Comparison of ENCODE assay signal across 12 mouse cellular contexts in the genomic region with DNA sequence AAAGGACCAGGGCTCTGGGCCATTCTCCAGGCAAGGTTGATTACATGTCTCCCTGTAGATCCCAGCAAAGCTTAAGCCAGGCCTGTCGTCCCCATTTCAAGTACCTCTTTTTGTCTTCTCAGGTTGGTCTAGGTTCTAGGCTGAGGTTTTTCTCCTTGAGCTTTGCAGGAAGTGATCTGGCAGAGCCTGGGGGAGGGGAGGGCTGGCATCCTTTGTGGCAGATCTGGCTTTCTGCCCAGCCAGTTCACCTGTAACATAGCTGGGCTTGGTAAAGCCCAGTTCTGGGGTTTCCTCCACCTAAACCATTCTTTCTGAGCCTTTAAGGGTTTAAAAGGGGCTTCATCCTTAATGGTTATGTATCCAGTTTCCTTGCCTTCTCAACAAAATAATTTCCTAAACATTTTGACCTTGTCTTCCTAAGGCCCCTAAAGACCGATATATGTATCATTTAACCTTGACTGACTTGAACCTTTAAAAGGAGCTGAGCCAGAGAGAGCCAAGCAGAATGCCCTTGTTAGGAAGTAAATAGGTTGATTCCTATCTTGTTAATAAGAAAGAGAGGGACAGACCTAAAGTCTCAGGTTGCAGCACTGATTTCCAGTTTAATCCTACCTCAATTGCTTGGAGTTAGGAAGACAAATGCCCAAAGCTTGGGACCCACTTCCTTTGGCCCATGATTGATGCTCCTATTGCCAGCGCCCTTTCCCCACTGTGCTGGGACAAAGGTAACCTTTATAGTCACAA. TPM values are rescaled to one million over a fixed set of nuclear protein-coding genes. Genes with fewer than 3 reads are reported as not detected.
DNase-seq lines count a peak whose midpoint lies in the region; ATAC-seq and TF ChIP-seq lines count a peak whose summit lies in the region.
"Had no signal": no experiment of that assay in that cellular context is flagged by ENCODE, and none has a peak within 500 bp of the region (broad histone marks: within the 10 kb centered on the region; RNA-seq: fewer than 3 reads in every experiment).

A gene (plus strand): TSS at position 694 of the 744 bp plus-strand sequence.

- peak; percentile 66 for DNase-seq in kidney, adult 2 months
- DNase-seq in ES-CJ7 (ENCODE audit: low read depth, low spot score) (peak; percentile 13), adipocyte (ENCODE audit: low spot score) (no peak)
- peak; percentile 40 to 60 for DNase-seq in thymus, adult 18-20 months
- DNase-seq in left cerebral cortex, adult 2 months (ENCODE audit: extremely low spot score in 1 of 2, low spot score in 2 of 2): no peak
- DNase-seq: heart, adult 2 months had no signal

- H3K4me2 ChIP-seq in kidney, embryonic 15.5 days: no peak within 1 kb of the TSS
- H3K4me2 ChIP-seq: lung, embryonic 15.5 days had no signal

- WGBS in kidney, adult 2 months: 77% methylated on average over 3 of the region's 3 CpGs
- 76% methylated on average over 3 of the region's 3 CpGs for WGBS in kidney, embryonic 15.5 days

- no peak for ATAC-seq in kidney, embryonic 15.5 days (replicated peaks; ENCODE audit: low FRiP score)
- ATAC-seq in inflammation-experienced regulatory T-cells, adult 6 months: peak; percentile 49
- ATAC-seq in megakaryocyte progenitor cell, adult 5-6 weeks (replicated peaks; ENCODE audit: poor library complexity): no peak
- ATAC-seq: forebrain, embryonic 14.5 days had no signal

- no peak for TF ChIP-seq CTCF in kidney, adult 2 months (conservative IDR thresholded peaks at IDR 0.05; ENCODE audit: insufficient read depth, insufficient read length, low read depth, low read length)
- no peak for TF ChIP-seq CTCF in left cerebral cortex, adult 2 months (IDR thresholded peaks at IDR 0.05)

- intact Hi-C loops in left cerebral cortex, adult 2 months (cut with DNase I): no loop called here

- no peaks in the 10 kb centered on the region for H3K27me3 ChIP-seq in kidney, adult 2 months (replicated peaks; ENCODE audit: control insufficient read depth, insufficient read depth, low read length)
- no peaks in the 10 kb centered on the region for H3K27me3 ChIP-seq in kidney, embryonic 15.5 days
- H3K27me3 ChIP-seq: lung, embryonic 15.5 days had no signal

- no peaks in the 10 kb centered on the region for H3K36me3 ChIP-seq in kidney, adult 2 months (ENCODE audit: control insufficient read depth, insufficient read depth, low read length)
- peaks cover 22% of the 10 kb centered on the region for H3K36me3 ChIP-seq in kidney, embryonic 15.5 days

- peaks cover 7% of the 10 kb centered on the region; the same call in 1 of the 2 replicates for H3K4me1 ChIP-seq in kidney, adult 2 months (ENCODE audit: control insufficient read depth, insufficient read depth, low read length)
- H3K4me1 ChIP-seq in kidney, embryonic 15.5 days: peaks cover 15% of the 10 kb centered on the region

- H3K9ac ChIP-seq in kidney, embryonic 15.5 days: no peak within 1 kb of the TSS
- H3K9ac ChIP-seq: lung, embryonic 15.5 days had no signal

- no peaks in the 10 kb centered on the region for H3K9me3 ChIP-seq in kidney, embryonic 15.5 days (replicated peaks)
- H3K9me3 ChIP-seq: lung, embryonic 15.5 days had no signal

- H3K4me3 ChIP-seq in kidney, adult 2 months (ENCODE audit: insufficient read depth, low read depth, low read length): no peak within 1 kb of the TSS
- H3K4me3 ChIP-seq in kidney, embryonic 15.5 days (replicated peaks): no peak within 1 kb of the TSS
- H3K4me3 ChIP-seq in left cerebral cortex, adult 2 months: no peak within 1 kb of the TSS
- H3K4me3 ChIP-seq: heart, adult 2 months; lung, embryonic 15.5 days had no signal

- no peak for TF ChIP-seq POLR2A in kidney, adult 2 months (IDR thresholded peaks at IDR 0.05; ENCODE audit: low read depth, low read length)

- H3K27ac ChIP-seq in kidney, adult 2 months (ENCODE audit: insufficient read depth, low read depth, low read length): peak within 1 kb of the TSS; percentile 12; the same call in 1 of the 2 replicates
- no peak within 1 kb of the TSS for H3K27ac ChIP-seq in kidney, embryonic 15.5 days
- no peak within 1 kb of the TSS for H3K27ac ChIP-seq in left cerebral cortex, adult 2 months
- H3K27ac ChIP-seq: heart, adult 2 months; lung, embryonic 15.5 days had no signal

RNA-seq across cellular contexts. Expression of the gene that starts here (rescaled TPM):
- 0.05 and 0.12 TPM in 2 replicates for polyA plus RNA-seq in kidney, adult 2 months (2012; rRNA removed)
- polyA plus RNA-seq in kidney, embryonic 15.5 days (2015; fragmentation: Nextera tagmentation; extraction: Ambion mirVana): 0.08 TPM in 1 of 2 replicates, not detected in the other
- polyA plus RNA-seq in inflammation-experienced regulatory T-cells, adult 6 months (2017; shearing (Covaris generic)): under 1 TPM in 1 of 3 experiments, not detected in 2; 0.25 TPM
- total RNA-seq in megakaryocyte progenitor cell, adult 5-6 weeks (2015): not detected in 2 replicates
- not detected in 2 replicates for total RNA-seq in megakaryocyte progenitor cell, adult 5-6 weeks (2017)
- total RNA-seq in left cerebral cortex, adult 2 months (2021): not detected
- total RNA-seq: heart, adult 2 months; heart, postnatal 25 days had no signal
- polyA plus RNA-seq: forebrain, embryonic 14.5 days; heart, adult 2 months; lung, embryonic 15.5 days had no signal

Comparison
In these comparisons a context has a peak if more than half of its experiments do, and no peak if none do; other contexts are left out.
1. Peak in DNase-seq and H3K27ac ChIP-seq in kidney, adult 2 months; RNA of the gene not detected or under 1 TPM.
2. Peak in ATAC-seq in inflammation-experienced regulatory T-cells, adult 6 months; RNA of the gene not detected or under 1 TPM.
3. DNase-seq: peak in ES-CJ7 (single experiment) and thymus, adult 18-20 months (2 of 2); none in adipocyte (single experiment) and left cerebral cortex, adult 2 months (0 of 2).